Mouse (Mus musculus): Measurements from ENCODE around the gene Gm15114. TPM values are rescaled to one million over a fixed set of nuclear protein-coding genes. Genes with fewer than 3 reads are reported as not detected.
"Not testable (repeated sequence)": the region's sequence is repeated elsewhere in the genome, so short reads cannot be mapped to it uniquely, and the experiment has no call there.

The Gm15114 gene
- polyA plus RNA-seq (2014; fragmentation: Nextera tagmentation; extraction: Ambion mirVana), result not detected in 2 replicates

DNA sequence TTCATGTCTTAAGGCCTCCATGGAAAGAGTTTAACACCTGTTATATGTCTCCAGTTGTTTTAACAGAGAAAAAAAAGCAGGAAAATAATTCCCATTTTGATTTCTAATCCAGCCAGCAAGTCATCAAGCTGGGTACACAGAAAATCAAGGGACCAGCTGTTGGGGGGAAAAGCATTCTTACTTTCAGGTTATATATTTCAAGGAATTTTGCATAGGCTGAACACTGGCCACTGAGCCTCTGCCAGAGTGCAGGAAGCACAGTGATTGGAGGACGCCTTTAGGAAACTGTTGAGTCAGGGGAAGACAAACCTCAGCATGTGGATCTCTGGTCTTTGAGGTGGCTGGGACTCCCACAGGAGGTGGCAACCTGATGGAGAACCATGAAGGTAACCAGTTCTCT, at the start of gene Gm15114:
Gene Gm15114, plus strand, starts transcription at position 301 of the 400 bp plus-strand sequence.
- H3K36me3 ChIP-seq (ENCODE audit: control insufficient read depth, insufficient read depth, low read length); H3K9me3 ChIP-seq (ENCODE audit: control insufficient read depth, low read depth, low read length); H3K9ac ChIP-seq (replicated peaks; ENCODE audit: low read depth, low read length); H3K4me2 ChIP-seq (replicated peaks; ENCODE audit: low read depth, low read length); H3K27ac ChIP-seq (ENCODE audit: low read length); H3K27me3 ChIP-seq (ENCODE audit: control insufficient read depth, insufficient read depth, low read length); H3K4me1 ChIP-seq (ENCODE audit: control insufficient read depth, insufficient read depth, low read length); H3K4me3 ChIP-seq (ENCODE audit: low read depth, low read length); ATAC-seq (ENCODE audit: insufficient number of reproducible peaks, insufficient read depth, low FRiP score, low read depth): not testable (repeated sequence)
- WGBS, result no CpG with 5 or more reads among the region's 1 CpGs

Other genes with a start within 250 kb of the Gm15114 start
- not detected in 2 replicates for gene Gm8334, start 126.2 kb downstream of the Gm15114 start, polyA plus RNA-seq (2014; fragmentation: Nextera tagmentation; extraction: Ambion mirVana)
- not detected in 2 replicates for gene Gm15127, start 174.6 kb downstream of the Gm15114 start, polyA plus RNA-seq (2014; fragmentation: Nextera tagmentation; extraction: Ambion mirVana)